Mouse (Mus musculus) cerebellum, postnatal 14 days (tissue): ENCODE measurements around the gene Ccdc167.

ENCODE experiments used
- DNase-seq, 2 experiments: peaks; one replicate each; pipeline ENCODE4 v3.0.0; 2021; ENCODE audit warnings: mixed read lengths in 2 of 2

The Ccdc167 gene

GRCm38 (mm10) chr17:29716732-29717445 is at the start of gene Ccdc167:
Ccdc167 (minus strand) TSS chr17:29717044.
- DNase-seq: peak; percentile 97 to 98

- no peak for DNase-seq
Observed at GRCm38 (mm10) chr17:29765380-29765779, 48.5 kb upstream of the Ccdc167 start.

- DNase-seq: peak; percentile 63 to 78
Observed at GRCm38 (mm10) chr17:29762551-29762950, 45.7 kb upstream of the Ccdc167 start.

- DNase-seq: no peak
Observed at GRCm38 (mm10) chr17:29761938-29762337, 45.1 kb upstream of the Ccdc167 start.

GRCm38 (mm10) chr17:29760404-29761375 is 43.8 kb upstream of the Ccdc167 start:
- DNase-seq: peak; percentile 91 to 93

- DNase-seq: peak; percentile 47 to 51
Observed at GRCm38 (mm10) chr17:29759963-29760362, 43.1 kb upstream of the Ccdc167 start.

GRCm38 (mm10) chr17:29756381-29756780 is 39.5 kb upstream of the Ccdc167 start:
- DNase-seq: no peak

- DNase-seq: no peak
Observed at GRCm38 (mm10) chr17:29754510-29754909, 37.7 kb upstream of the Ccdc167 start.

- DNase-seq: no peak
Observed at GRCm38 (mm10) chr17:29747466-29747865, 30.6 kb upstream of the Ccdc167 start.

GRCm38 (mm10) chr17:29737849-29738804 is 21.3 kb upstream of the Ccdc167 start:
- peak; percentile 39 to 70 for DNase-seq

GRCm38 (mm10) chr17:29736448-29737014 is 19.7 kb upstream of the Ccdc167 start:
- no peak for DNase-seq

GRCm38 (mm10) chr17:29732522-29732921 is 15.7 kb upstream of the Ccdc167 start:
- DNase-seq: peak in 1 of 2 experiments; percentile 27

GRCm38 (mm10) chr17:29731953-29732325 is 15.1 kb upstream of the Ccdc167 start:
- DNase-seq: peak in 1 of 2 experiments; percentile 55

- no peak for DNase-seq
Observed at GRCm38 (mm10) chr17:29731266-29731952, 14.6 kb upstream of the Ccdc167 start.

GRCm38 (mm10) chr17:29730510-29731265 is 13.8 kb upstream of the Ccdc167 start:
- DNase-seq: peak; percentile 74 to 75

GRCm38 (mm10) chr17:29728082-29728481 is 11.2 kb upstream of the Ccdc167 start:
- DNase-seq: no peak

GRCm38 (mm10) chr17:29725027-29725620 is 8.3 kb upstream of the Ccdc167 start:
- no peak for DNase-seq

GRCm38 (mm10) chr17:29724610-29725009 is 7.8 kb upstream of the Ccdc167 start:
- peak; percentile 75 to 81 for DNase-seq

- DNase-seq: peak; percentile 66 to 67
Observed at GRCm38 (mm10) chr17:29720755-29721365, 4.0 kb upstream of the Ccdc167 start.
